Mouse (Mus musculus): ENCODE results near the gene Zfp286.

- TF ChIP-seq CTCF (IDR thresholded peaks at IDR 0.05; ENCODE audit: extremely low read depth, insufficient read depth, low read length) (no peak), POLR2A (IDR thresholded peaks at IDR 0.05; ENCODE audit: extremely low read depth, insufficient read depth, low read length) (no peak)
Observed at GRCm38 (mm10) chr11:62812268-62812667, 23.0 kb upstream of the Zfp286 start.
